Mouse (Mus musculus) heart, embryonic 11.5 days (tissue): ENCODE results near the gene Fyn. TPM values are rescaled to one million over a fixed set of nuclear protein-coding genes. Genes with fewer than 3 reads are reported as not detected.

Experiments
- ATAC-seq: fragments of 200-750 bp; cut with Nextera tagmentation; replicated peaks from 2 replicates; pipeline ENCODE4 v1.8.0; 2017; ENCODE audit warnings: moderate library complexity; ENCODE audit not compliant: insufficient number of reproducible peaks, low FRiP score, low TSS enrichment
- H3K27ac ChIP-seq: fragments of 300-500 bp; sonication (generic); 2 replicates; pipeline ENCODE4 v1.5.1; 2014; ENCODE audit warnings: mild to moderate bottlenecking, low read depth, low read length
- H3K27me3 ChIP-seq: fragments of 300-500 bp; sonication (generic); 2 replicates; pipeline ENCODE4 v1.6.1; 2014; ENCODE audit warnings: mild to moderate bottlenecking, low read length, mixed read lengths; ENCODE audit not compliant: control insufficient read depth, insufficient read depth
- H3K36me3 ChIP-seq: fragments of 300-500 bp; sonication (generic); 2 replicates; pipeline ENCODE4 v1.6.1; 2014; ENCODE audit warnings: mild to moderate bottlenecking, low read length, moderate library complexity, mixed read lengths; ENCODE audit not compliant: control insufficient read depth, insufficient read depth
- H3K4me1 ChIP-seq: fragments of 300-500 bp; sonication (generic); 2 replicates; pipeline ENCODE4 v1.6.1; 2014; ENCODE audit warnings: low read length; ENCODE audit not compliant: control insufficient read depth, insufficient read depth
- H3K4me2 ChIP-seq: fragments of 300-500 bp; sonication (generic); 2 replicates; pipeline ENCODE4 v1.6.1; 2014; ENCODE audit warnings: mild to moderate bottlenecking, moderate library complexity
- H3K4me3 ChIP-seq: fragments of 300-500 bp; sonication (generic); 2 replicates; pipeline ENCODE4 v1.5.1; 2014; ENCODE audit warnings: low read depth, low read length
- H3K9ac ChIP-seq: fragments of 300-500 bp; sonication (generic); 2 replicates; pipeline ENCODE4 v1.6.1; 2014; ENCODE audit warnings: mild to moderate bottlenecking, low read depth, low read length, moderate library complexity
- H3K9me3 ChIP-seq: fragments of 300-500 bp; sonication (generic); replicated peaks from 2 replicates; pipeline ENCODE4 v1.6.1; 2016; ENCODE audit warnings: low read length; ENCODE audit not compliant: control insufficient read depth
- WGBS: fragments of 180-500 bp; shearing (Covaris S2); extraction: QIAGEN DNeasy Blood & Tissue Kit; methylation state at CpG from one replicate; pipeline ENCODE4 v1.1.7; 2014; ENCODE audit not compliant: insufficient replicate concordance; 5-methylcytosine and 5-hydroxymethylcytosine counted together
- polyA plus RNA-seq: library from polyadenylated mRNA; unstranded; fragments of >200 nt; fragmentation: Nextera tagmentation; extraction: Ambion mirVana; gene quantifications from 2 replicates; pipeline ENCODE4 v1.2.1, GENCODE M21; 2014

The Fyn gene
- polyA plus RNA-seq, 1 experiment from 2014 or later: 17.2 TPM

DNA sequence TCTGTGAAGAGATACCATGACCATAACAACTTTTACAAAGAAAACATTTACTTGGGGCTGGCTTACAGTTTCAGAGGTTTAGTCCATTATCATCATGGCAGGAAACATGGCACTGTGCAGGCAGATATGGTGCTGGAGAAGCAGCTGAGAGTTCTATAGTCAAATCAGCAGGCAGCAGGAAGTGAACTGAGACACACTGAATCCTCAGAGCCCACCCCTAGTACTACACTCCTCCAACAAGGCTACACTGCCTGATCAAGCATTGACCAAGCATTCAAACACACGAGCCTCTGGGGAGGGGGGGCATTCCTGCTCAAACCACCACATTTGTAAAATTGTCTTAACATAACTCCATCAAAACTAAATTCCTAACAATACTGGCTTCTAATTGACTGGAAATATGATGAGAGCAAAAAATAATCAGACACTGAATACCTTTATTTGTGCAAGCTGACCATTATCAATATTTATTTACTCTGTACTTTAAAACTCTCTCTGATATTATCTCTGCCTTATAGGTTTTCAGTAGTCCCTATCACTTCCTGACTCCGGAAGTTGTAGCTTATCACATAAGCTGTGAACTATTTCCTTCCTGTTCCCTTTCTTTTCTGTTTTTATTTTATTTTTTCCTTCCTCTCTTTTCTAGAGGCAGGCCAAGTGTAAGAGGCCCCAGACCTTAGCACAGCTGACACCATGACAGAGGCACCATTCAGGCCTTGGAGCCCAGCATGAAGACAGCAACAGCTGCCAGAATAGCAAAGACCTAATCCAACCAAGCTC is 29.3 kb upstream of the Fyn start:
- H3K36me3 ChIP-seq: no peaks in the 10 kb centered on the region
- ATAC-seq: no peak
- no peak overlapping the region for H3K4me2 ChIP-seq
- 51% methylated on average over 2 of the region's 2 CpGs for WGBS
- H3K9me3 ChIP-seq: no peaks in the 10 kb centered on the region
- no peak overlapping the region for H3K4me3 ChIP-seq
- H3K9ac ChIP-seq: no peak overlapping the region
- no peak overlapping the region for H3K27ac ChIP-seq
- no peaks in the 10 kb centered on the region for H3K4me1 ChIP-seq
- no peaks in the 10 kb centered on the region for H3K27me3 ChIP-seq

GRCm38 (mm10) chr10:39339969-39340236 is 28.8 kb upstream of the Fyn start:
- H3K27me3 ChIP-seq: no peaks in the 10 kb centered on the region
- H3K9me3 ChIP-seq: no peaks in the 10 kb centered on the region
- H3K4me3 ChIP-seq: no peak overlapping the region
- no peak for ATAC-seq
- no peak overlapping the region for H3K9ac ChIP-seq
- no peaks in the 10 kb centered on the region for H3K4me1 ChIP-seq
- H3K36me3 ChIP-seq: no peaks in the 10 kb centered on the region
- WGBS: 80% methylated on average over 2 of the region's 2 CpGs
- H3K4me2 ChIP-seq: no peak overlapping the region
- H3K27ac ChIP-seq: no peak overlapping the region

DNA sequence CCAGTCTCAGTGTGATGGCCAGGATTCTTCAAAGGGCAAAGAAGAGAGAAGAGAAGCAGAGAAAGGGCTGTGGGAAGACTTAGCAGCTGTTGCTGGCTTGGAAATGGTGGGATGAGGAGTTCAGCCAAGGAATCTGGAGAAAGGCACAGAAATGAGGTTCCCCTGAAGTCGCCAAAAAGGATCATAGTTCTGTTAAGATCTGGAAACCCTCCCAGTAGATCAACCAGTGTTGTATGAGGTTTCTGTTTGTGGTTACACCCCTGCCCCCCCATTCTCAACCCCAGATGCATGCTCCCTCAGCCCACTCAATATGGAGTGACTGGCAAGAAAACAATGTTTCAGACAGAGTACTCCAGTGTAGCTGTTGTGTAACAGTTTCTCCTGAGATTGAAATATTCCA is 25.1 kb upstream of the Fyn start:
- Histone ChIP-seq H3K27ac (no peak overlapping the region), H3K9ac (no peak overlapping the region), H3K36me3 (no peaks in the 10 kb centered on the region), H3K4me2 (no peak overlapping the region), H3K4me3 (no peak overlapping the region), H3K27me3 (no peaks in the 10 kb centered on the region), H3K9me3 (no peaks in the 10 kb centered on the region), H3K4me1 (no peaks in the 10 kb centered on the region)
- ATAC-seq: no peak
- WGBS: 82% methylated on average over 1 of the region's 1 CpGs

- H3K9ac ChIP-seq: no peak overlapping the region
- 73% methylated on average over 1 of the region's 1 CpGs for WGBS
Measured at GRCm38 (mm10) chr10:39345921-39346320, 22.7 kb upstream of the Fyn start.

GRCm38 (mm10) chr10:39349781-39350364 is 18.8 kb upstream of the Fyn start:
- no peak for ATAC-seq
- Histone ChIP-seq H3K27ac (no peak overlapping the region), H3K4me2 (no peak overlapping the region), H3K36me3 (no peaks in the 10 kb centered on the region), H3K4me1 (no peaks in the 10 kb centered on the region), H3K27me3 (no peaks in the 10 kb centered on the region), H3K4me3 (no peak overlapping the region), H3K9ac (no peak overlapping the region), H3K9me3 (no peaks in the 10 kb centered on the region)
- WGBS: 85% methylated on average over 14 of the region's 14 CpGs

More at GRCm38 (mm10) chr10:39345921-39346320, 22.7 kb upstream of the Fyn start:
- H3K4me3 ChIP-seq: no peak overlapping the region
- H3K27me3 ChIP-seq: no peaks in the 10 kb centered on the region
- no peak overlapping the region for H3K4me2 ChIP-seq
- H3K27ac ChIP-seq: no peak overlapping the region
- no peaks in the 10 kb centered on the region for H3K36me3 ChIP-seq
- ATAC-seq: no peak
- H3K9me3 ChIP-seq: no peaks in the 10 kb centered on the region
- no peaks in the 10 kb centered on the region for H3K4me1 ChIP-seq

- H3K4me3 ChIP-seq: no peak overlapping the region
- H3K9me3 ChIP-seq: no peaks in the 10 kb centered on the region
- H3K4me1 ChIP-seq: peaks cover 2% of the 10 kb centered on the region; the same call in 1 of the 2 replicates
- no peak overlapping the region for H3K4me2 ChIP-seq
- H3K9ac ChIP-seq: no peak overlapping the region
- 82% methylated on average over 4 of the region's 4 CpGs for WGBS
- H3K27ac ChIP-seq: no peak overlapping the region
- H3K27me3 ChIP-seq: no peaks in the 10 kb centered on the region
- ATAC-seq: no peak
- H3K36me3 ChIP-seq: no peaks in the 10 kb centered on the region
Measured at GRCm38 (mm10) chr10:39364196-39364595, 4.5 kb upstream of the Fyn start.

DNA sequence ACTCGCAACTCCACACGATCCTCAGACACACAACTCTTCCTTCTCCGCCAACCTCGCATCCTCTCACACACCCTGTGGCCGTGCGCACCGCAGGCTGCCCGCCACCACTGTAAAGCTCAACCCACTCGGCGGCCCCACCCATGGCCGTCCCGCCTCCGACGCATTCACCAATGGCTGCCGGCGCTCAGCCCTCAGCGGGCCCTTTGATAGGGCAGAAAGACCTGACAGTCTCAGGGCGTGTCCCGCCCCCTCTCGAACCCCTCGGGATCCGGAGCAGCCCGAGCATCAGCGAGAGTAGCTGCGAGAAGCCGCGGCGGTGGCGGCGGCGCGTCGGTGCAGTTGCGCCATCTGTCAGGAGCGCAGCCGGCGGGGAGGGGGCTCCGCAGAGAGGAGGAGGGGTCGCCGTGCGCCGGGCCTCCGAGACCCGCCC is 862 bp downstream of the Fyn start:
- peak overlapping the region; percentile 93 for H3K9ac ChIP-seq
- peak; percentile 100 for ATAC-seq
- no peaks in the 10 kb centered on the region for H3K9me3 ChIP-seq
- peak overlapping the region; percentile 87 for H3K27ac ChIP-seq
- peak overlapping the region; percentile 95 for H3K4me3 ChIP-seq
- peak overlapping the region; percentile 89 for H3K4me2 ChIP-seq
- H3K36me3 ChIP-seq: no peaks in the 10 kb centered on the region
- WGBS: 0% methylated on average over 44 of the region's 44 CpGs
- H3K4me1 ChIP-seq: peaks cover 25% of the 10 kb centered on the region
- H3K27me3 ChIP-seq: no peaks in the 10 kb centered on the region

GRCm38 (mm10) chr10:39369977-39370785 is 1.5 kb downstream of the Fyn start:
- H3K4me1 ChIP-seq: peaks cover 25% of the 10 kb centered on the region
- peak; percentile 67 for ATAC-seq

More at GRCm38 (mm10) chr10:39369977-39370785, 1.5 kb downstream of the Fyn start:
- Histone ChIP-seq H3K9me3 (no peaks in the 10 kb centered on the region), H3K9ac (peak overlapping the region; percentile 93), H3K27ac (peak overlapping the region; percentile 87), H3K4me2 (peak overlapping the region; percentile 89), H3K27me3 (no peaks in the 10 kb centered on the region), H3K36me3 (no peaks in the 10 kb centered on the region), H3K4me3 (peak overlapping the region; percentile 95)
- WGBS: under 1% methylated on average over 50 of the region's 68 CpGs
